Mouse (Mus musculus): ENCODE results near the gene Dusp27. TPM values are rescaled to one million over a fixed set of nuclear protein-coding genes. Genes with fewer than 3 reads are reported as not detected.

The Dusp27 gene
- total RNA-seq, 4 experiments from 2014 or later = 0.26 to 0.38 (median 0.35) TPM

DNA sequence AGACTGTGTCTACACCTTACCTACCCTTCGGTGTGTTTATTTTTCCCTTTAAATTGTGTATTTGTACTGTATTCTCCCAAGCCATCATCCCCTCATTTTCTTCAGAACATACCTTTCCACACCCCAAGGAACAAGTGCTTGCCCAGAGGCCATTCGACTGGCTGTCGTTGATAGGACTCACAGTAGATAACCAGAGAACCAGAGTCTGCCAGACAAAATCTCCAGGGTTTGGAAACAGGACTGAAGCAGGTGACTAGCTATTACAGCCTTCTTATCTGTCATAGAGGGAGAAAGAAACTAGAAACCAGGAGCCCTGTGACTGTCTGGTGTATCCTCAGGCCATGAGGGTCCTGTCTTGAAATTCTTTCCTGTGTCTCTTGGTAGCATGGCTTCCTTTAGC is 22.9 kb downstream of the Dusp27 start:
- DNase-seq (ENCODE audit: low spot score in 2 of 2) = no peak

DNA sequence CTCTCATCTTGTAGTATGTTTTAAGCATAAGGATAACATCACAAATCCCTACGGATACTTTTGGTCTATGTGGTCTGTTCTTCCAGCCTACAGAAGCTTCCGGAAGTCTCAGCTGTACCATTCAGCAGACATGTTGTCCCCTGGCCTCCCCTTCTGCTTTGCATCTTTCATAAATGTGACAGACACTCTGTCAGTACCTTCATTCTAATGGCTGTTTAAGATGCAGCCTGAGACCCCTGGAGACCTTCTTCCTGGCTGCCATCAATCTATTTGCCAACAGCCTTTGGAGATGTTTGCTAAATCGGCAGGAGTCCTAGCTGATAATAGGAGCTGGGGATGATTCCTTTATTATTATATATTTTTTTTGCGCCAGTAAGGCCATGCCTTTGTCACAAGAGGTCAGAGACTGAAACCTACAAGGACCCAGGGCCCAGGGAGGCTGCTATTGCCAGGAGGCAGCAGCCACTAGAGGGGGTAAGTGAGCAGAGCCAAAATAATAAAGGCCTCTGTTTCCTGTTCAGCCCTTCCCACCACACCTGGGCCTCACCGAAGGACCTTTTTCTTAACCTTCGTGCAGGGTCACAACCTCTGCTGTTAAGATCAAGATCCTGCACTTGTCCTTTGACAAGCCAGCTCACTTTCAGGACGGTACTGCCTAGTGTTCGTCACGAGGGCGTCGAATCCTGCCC is 24.7 kb downstream of the Dusp27 start:
- no peak for DNase-seq (ENCODE audit: low spot score in 2 of 2)

GRCm38 (mm10) chr1:166098120-166098519 is 29.6 kb downstream of the Dusp27 start:
- no peak for DNase-seq (ENCODE audit: low spot score in 2 of 2)

DNA sequence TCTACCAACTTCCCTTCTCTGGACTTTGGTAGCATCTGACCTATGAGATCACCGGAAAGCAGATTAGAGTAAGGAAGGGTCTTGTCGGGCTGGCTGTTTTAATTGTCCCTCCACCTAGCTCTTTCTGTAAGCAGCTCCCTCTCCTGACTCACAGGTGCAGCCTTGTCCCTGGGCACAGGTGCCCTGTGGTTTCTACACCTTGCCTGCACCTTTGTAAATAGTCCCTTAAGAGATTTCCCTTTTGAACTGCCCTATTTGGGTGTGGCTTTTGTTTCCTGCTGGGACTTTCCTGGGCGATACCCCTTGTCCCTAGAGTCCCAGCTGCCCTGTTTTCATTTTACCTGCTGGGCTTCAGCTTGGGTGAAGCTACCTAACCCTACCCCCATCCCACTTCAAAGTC is 33.3 kb downstream of the Dusp27 start:
- no peak for DNase-seq (ENCODE audit: low spot score in 2 of 2)

GRCm38 (mm10) chr1:166090306-166090705 is 37.4 kb downstream of the Dusp27 start:
- DNase-seq (ENCODE audit: low spot score in 2 of 2) = no peak

DNA sequence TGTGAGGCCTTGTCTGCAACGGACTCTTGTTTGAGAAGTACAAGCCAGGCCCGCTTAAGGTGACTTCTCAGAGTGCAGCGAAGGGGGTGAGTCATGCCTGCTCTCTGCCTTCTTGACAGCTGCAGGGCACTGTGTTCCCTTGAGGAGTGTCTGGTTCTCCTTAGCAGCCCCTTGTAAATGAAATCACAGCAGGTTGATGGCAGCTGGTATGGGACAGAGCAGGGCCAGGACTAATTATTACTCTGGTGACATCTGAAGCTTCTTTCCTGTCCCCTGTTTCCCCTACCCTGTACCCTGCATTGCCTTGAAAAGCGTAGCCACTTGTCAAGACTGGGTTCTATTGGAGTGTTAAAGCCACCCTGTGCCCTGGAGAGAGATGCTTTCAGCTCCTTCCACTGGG is 38.0 kb downstream of the Dusp27 start:
- DNase-seq (ENCODE audit: low spot score in 2 of 2) = no peak

DNA sequence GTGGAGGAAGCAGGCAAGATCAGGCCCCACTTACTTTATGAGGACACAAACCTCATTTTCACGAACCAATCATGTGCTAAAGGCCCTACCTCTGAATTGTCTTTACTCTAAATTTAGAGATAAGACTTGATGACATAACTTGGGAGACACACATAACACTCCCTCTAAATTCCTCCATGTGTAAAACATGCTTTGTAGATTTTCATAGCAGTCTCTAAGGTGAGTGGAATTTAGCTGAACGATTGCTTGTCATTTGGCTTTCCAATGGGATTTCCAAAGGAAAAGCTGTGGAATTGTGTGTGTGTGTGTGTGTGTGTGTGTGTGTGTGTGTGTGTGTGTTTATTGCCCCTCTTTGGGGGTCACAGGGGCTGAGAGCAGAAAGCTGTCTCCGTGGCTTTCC is 38.4 kb downstream of the Dusp27 start:
- DNase-seq (ENCODE audit: low spot score in 2 of 2) = no peak

DNA sequence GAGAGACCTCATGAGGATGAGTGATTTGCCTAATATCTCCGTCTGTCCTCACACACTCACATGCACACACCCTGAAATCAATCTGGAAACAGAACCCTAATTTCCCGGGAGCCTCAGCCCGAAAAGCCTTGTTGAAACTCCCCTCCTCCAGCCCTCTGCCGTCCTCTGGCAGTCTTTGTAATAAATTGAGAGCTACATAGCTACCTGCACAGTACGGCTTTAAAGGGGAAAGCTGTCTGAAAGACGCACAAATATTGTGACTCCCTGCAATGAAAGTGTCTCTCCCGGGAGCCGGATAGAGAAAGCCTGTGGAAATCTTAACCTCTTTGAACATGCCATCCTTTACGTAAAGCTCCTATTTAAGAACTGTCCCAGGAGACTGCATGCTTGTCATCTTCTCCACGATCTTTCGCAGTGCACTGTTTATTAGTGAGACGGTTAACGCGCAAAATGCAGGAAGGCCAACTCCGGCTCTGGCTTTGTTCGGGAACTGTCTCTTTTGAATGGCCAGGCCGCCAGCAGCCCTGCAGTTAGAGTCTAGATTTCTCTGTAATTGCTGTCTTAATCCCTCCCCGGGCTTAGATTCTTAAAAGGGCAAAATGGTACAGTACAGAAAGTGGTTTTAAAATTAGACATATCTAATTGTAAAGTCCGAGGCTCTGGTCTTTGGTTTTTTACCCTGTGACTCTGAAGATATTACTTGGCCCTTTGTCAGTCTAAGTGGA is 39.1 kb downstream of the Dusp27 start:
- DNase-seq (ENCODE audit: low spot score in 2 of 2) = no peak

DNA sequence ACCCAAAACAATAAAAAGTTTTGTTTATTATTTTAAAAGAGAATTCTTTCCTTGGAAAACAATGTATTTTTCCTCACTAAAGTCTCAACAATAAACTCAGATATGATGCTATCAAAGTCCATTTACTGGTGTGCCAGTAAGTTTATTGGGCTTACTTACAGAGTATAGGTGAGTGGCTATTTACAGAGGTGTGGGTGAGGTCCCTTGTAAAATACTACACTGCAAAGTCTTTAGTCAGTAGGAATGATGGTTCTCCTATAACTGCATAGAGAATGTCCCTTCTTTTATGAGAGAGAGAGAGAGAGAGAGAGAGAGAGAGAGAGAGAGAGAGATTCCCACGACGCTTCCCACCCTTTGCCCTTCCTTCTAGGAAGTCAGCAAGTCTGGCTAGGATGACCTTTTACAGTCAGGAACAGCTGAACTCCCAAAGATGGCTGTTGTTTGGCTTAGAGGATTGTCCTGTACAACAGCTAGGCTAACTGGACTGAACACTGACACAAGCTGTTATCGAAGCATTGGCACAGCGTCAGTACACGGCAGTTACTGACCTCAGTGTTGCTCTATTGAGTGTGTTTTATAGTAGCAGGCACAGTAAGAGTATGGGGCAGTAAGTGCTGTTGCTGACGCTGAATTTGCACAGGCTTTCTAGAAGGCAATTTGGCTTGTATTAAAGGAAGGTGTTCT is 50.5 kb downstream of the Dusp27 start:
- no peak for DNase-seq (ENCODE audit: low spot score in 2 of 2)

GRCm38 (mm10) chr1:166067856-166068440 is 59.8 kb downstream of the Dusp27 start:
- no peak for DNase-seq (ENCODE audit: low spot score in 2 of 2)

DNA sequence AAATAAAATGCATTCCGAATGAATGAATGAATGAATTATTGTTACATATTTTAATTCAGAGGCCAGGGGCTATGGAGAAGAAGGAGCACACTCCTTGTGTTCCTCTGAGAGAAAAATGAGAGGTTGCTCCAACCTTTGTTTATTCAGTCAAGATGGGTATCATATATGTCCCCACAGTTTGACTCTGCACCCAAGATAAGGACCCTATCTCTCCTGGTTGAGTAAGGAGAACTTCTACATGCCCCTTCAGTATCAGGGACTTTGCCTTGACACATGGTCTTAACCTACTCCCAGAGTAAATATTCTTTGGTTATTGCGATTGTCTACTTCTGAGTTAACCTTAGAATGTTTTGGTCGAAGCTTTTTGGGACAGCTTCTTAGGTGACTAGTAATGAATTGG is 63.9 kb downstream of the Dusp27 start:
- no peak for DNase-seq (ENCODE audit: low spot score in 2 of 2)

DNA sequence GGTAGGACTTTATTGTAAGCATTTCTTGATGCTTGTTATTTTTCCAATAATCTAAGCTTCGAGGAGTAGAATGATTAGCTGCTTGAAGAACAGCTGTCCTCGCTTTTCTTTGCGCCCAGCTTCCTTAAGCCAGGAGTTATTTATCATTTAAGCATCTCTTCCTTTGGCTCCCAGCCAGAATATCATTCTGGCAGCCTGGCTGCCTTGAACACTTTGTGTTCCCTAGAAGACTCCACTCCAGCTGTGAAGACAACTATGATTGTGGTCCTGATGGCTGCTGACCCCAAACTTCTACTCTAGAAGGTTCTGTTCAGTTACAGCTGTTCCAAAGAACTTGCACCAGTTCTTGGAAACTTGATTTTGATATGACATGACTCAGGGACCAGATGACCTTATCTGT is 66.2 kb downstream of the Dusp27 start:
- no peak for DNase-seq (ENCODE audit: low spot score in 2 of 2)

DNA sequence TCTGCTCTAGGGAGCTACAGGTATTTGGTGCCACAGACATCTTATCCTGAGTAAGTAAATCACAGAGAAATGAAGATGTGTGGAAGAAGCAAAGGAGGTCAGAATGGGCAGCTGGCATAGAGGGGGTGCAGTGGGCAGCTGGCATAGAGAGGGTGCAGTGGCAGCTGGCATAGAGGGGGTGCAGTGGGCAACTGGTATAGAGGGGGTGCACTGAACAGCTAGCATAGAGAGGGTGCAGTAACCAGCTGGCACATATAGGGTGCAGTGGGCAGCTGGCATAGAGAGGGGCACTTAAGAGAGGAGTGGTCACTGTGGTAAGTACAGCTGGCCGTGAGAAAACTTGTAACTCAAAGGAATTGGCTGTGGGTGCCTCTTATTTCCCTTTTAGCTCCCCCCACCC is 67.3 kb downstream of the Dusp27 start:
- DNase-seq (ENCODE audit: low spot score in 2 of 2) = no peak

GRCm38 (mm10) chr1:166056098-166056756 is 71.5 kb downstream of the Dusp27 start:
- DNase-seq (ENCODE audit: low spot score in 2 of 2) = no peak

DNA sequence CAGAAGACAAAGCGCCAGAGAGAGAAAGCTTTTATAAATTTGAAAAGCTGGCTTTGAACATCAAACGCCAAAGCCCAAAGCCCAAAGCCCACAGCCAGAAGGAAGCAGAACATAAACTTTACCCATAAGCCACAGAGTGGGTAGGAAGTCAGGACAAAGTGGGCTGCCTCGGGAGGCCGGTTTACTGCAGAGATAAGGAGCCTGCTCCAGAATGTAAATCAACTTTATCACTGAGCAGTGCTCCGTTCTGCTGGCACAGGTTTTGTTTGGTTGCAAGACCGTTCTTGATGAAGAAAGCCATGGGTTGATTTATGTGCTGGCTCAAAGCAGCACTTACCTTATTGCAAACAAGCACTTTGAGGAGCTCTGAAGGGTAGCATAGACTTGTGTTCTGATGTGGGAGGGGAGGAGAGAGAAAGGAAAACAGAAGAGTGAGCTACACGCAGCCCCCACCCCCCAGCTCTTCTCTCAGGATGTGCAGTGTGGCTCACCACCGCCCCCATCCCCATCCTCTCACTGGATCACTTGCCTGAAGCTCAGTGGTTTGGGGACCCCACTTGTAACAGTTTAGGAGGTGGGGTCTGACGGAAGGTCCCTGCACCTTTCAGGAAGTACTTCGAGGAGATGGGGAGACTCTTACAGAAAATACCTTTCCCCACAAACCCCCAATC is 74.3 kb downstream of the Dusp27 start:
- no peak for DNase-seq (ENCODE audit: low spot score in 2 of 2)

DNA sequence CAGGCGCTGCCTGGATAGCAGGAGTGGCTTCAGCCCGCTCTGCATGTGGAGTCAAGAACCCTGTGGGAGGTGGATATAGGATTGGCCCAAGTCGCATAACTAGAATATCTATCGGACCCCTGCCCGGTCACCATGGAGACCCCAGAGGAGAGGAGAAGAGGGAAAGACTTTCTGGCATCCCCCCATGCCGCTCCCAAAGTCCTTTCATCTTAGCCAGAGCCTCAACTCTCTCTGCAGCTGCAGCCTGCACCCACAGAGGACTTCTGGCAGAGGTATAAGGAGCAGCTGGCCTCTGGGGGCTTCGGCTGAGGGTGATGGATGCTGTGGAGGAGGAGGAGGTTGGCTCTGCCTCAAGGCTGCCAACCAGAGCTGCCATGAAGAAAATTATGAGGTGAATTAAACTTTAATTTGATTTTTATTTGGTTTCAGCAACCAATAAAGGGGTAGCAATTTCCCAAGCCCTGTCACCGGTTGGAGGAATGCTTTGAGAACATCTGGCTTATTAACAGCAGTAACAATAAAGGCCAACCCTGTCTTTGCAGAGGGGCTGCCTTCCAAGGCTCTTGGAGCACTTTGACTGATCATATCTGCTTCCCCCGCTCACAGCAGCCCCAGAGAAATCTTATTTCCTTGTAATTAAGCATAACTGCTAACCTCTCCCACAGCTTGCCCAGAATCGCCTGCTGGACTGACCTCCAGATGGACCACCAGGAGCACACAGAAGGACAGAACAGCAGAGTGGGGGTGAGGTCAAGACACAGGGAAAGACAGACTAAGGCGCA is 78.5 kb downstream of the Dusp27 start:
- DNase-seq (ENCODE audit: low spot score in 2 of 2) = no peak

DNA sequence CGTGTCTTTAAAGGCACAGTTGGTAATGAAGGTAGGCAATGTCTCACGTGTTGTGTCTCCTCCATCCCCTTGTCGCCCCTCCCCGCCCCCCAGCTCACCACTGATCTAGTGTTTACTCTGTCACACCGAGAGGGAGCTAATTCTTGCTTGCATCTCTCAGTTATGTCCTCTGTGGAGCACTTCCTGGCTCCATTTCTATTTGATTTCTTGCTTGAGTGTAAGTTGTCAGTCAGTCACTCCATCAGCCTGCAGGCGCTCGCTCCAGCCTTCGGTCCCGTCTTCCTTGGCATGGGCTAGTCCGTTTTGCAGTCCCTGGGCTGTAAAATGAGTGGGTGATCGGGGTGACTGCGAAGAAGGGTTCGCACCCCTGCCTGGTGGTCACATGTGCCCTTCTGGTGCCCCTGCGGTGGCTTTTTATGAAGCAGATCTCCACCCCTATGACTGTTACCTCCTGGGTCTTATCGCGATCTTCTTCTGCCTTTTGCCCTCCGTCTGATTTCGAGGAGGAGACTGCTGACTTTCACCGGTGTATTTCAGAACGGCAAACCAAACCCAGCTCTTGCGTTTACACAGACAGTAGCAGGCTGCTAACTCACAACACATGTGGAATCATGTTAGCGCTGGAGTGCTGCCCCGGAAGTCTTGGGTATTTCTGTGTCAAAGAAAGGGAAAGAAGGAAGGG is 79.4 kb downstream of the Dusp27 start:
- DNase-seq (ENCODE audit: low spot score in 2 of 2) = no peak

Measured in left cerebral cortex, adult 8-10 months (tissue).